Comparison of ENCODE assay signal across 10 mouse cellular contexts in genomic region chr11:77775701-77776400, GRCm38 (mm10). TPM values are rescaled to one million over a fixed set of nuclear protein-coding genes. Genes with fewer than 3 reads are reported as not detected.
DNase-seq lines count a peak whose midpoint lies in the region; ATAC-seq and TF ChIP-seq lines count a peak whose summit lies in the region.
"Had no signal": no experiment of that assay in that cellular context is flagged by ENCODE, and none has a peak within 500 bp of the region (broad histone marks: within the 10 kb centered on the region; RNA-seq: fewer than 3 reads in every experiment).

No protein-coding gene starts in this region.

- H3K9ac ChIP-seq in forebrain, embryonic 13.5 days, result peak overlapping the region; percentile 18; the same call in 1 of the 2 replicates

- H3K4me3 ChIP-seq in lung, adult 2 months (replicated peaks; ENCODE audit: extremely low read depth, low read depth, low read length), result no peak overlapping the region
- no peak overlapping the region for H3K4me3 ChIP-seq in forebrain, embryonic 13.5 days

- H3K4me1 ChIP-seq in lung, adult 2 months (ENCODE audit: control insufficient read depth, insufficient read depth, low read length), result peaks cover 3% of the 10 kb centered on the region
- peaks cover 12% of the 10 kb centered on the region for H3K4me1 ChIP-seq in forebrain, embryonic 13.5 days

- no peaks in the 10 kb centered on the region for H3K27me3 ChIP-seq in forebrain, embryonic 13.5 days

- H3K4me2 ChIP-seq in forebrain, embryonic 13.5 days, result no peak overlapping the region

- no peak for TF ChIP-seq POLR2A in lung, adult 2 months (IDR thresholded peaks at IDR 0.05; ENCODE audit: borderline replicate concordance, extremely low read depth, low read depth, low read length)

- ATAC-seq in forebrain, embryonic 13.5 days, result peak; percentile 61
- 0 out of 2 replicates have a peak, but pooled peaks have one; percentile 29 for ATAC-seq in megakaryocyte progenitor cell, adult 5-6 weeks (replicated peaks; ENCODE audit: poor library complexity)

- no peak for TF ChIP-seq CTCF in lung, adult 2 months (IDR thresholded peaks at IDR 0.05; ENCODE audit: insufficient read depth, low read length)

- H3K36me3 ChIP-seq in forebrain, embryonic 13.5 days (ENCODE audit: poor library complexity, severe bottlenecking), result peaks cover 28% of the 10 kb centered on the region

- no peaks in the 10 kb centered on the region for H3K9me3 ChIP-seq in forebrain, embryonic 13.5 days (replicated peaks)

- peak overlapping the region; percentile 51 for H3K27ac ChIP-seq in forebrain, embryonic 13.5 days

- WGBS in lung, adult 2 months, result 39% methylated on average over 9 of the region's 9 CpGs
- 45% methylated on average over 9 of the region's 9 CpGs for WGBS in forebrain, embryonic 13.5 days

- peak; percentile 53 to 61 for DNase-seq in lung, adult 18-20 months
- DNase-seq in lung, adult 2 months, result no peak
- peak; percentile 54 for DNase-seq in kidney, postnatal 14 days
- no peak for DNase-seq in embryo, embryonic 10 days (ENCODE audit: low spot score)
- no peak for DNase-seq in adrenal gland, postnatal 14 days
- no peak for DNase-seq in cerebellum, adult 11 months
- DNase-seq: thymus, adult 2 months had no signal

RNA-seq across cellular contexts. Expression of gene Gm10277, which starts 11.7 kb away (rescaled TPM):
- polyA plus RNA-seq in lung, adult 2 months (2012; rRNA removed), result not detected in 2 replicates
- polyA plus RNA-seq in forebrain, embryonic 13.5 days (2015; fragmentation: Nextera tagmentation; extraction: Ambion mirVana), result 2.9 and 3.2 TPM in 2 replicates
- not detected in 2 replicates for total RNA-seq in megakaryocyte progenitor cell, adult 5-6 weeks (2015)
- not detected in 2 replicates for total RNA-seq in megakaryocyte progenitor cell, adult 5-6 weeks (2017)
- total RNA-seq in adrenal gland, postnatal 14 days (2021), result not detected in 2 replicates
- total RNA-seq: layer of hippocampus, adult 8-10 months had no signal
- polyA plus RNA-seq: thymus, adult 2 months had no signal

RNA-seq across cellular contexts. Expression of gene Myo18a, which starts 12.8 kb away (rescaled TPM):
- 63.7 and 92.1 TPM in 2 replicates for polyA plus RNA-seq in lung, adult 2 months (2012; rRNA removed)
- polyA plus RNA-seq in forebrain, embryonic 13.5 days (2015; fragmentation: Nextera tagmentation; extraction: Ambion mirVana), result 38.2 and 48.1 TPM in 2 replicates
- total RNA-seq in megakaryocyte progenitor cell, adult 5-6 weeks (2015), result 23.1 and 25.1 TPM in 2 replicates
- total RNA-seq in megakaryocyte progenitor cell, adult 5-6 weeks (2017), result 71.4 and 99.8 TPM in 2 replicates
- total RNA-seq in adrenal gland, postnatal 14 days (2021), result 57.6 and 62.5 TPM in 2 replicates

RNA-seq across cellular contexts. Expression of gene Cryba1, which starts 50.8 kb away (rescaled TPM):
- not detected in 2 replicates for polyA plus RNA-seq in lung, adult 2 months (2012; rRNA removed)
- 0.76 and 1.7 TPM in 2 replicates for polyA plus RNA-seq in forebrain, embryonic 13.5 days (2015; fragmentation: Nextera tagmentation; extraction: Ambion mirVana)
- not detected in 2 replicates for total RNA-seq in megakaryocyte progenitor cell, adult 5-6 weeks (2015)
- not detected in 2 replicates for total RNA-seq in megakaryocyte progenitor cell, adult 5-6 weeks (2017)
- total RNA-seq in adrenal gland, postnatal 14 days (2021), result not detected in 2 replicates
- total RNA-seq: layer of hippocampus, adult 8-10 months had no signal

Comparison
In these comparisons a context has a peak if more than half of its experiments do, and no peak if none do; other contexts are left out.
1. DNase-seq: peak in lung, adult 18-20 months (2 of 2) and kidney, postnatal 14 days (single experiment); none in lung, adult 2 months (single experiment), embryo, embryonic 10 days (single experiment), adrenal gland, postnatal 14 days (single experiment) and cerebellum, adult 11 months (single experiment).